In genomic region chr2:35539276-35539972, GRCm38 (mm10) we compare ENCODE assay signal across 8 mouse cellular contexts. TPM values are rescaled to one million over a fixed set of nuclear protein-coding genes. Genes with fewer than 3 reads are reported as not detected.
A peak's percentile ranks its signal among the peaks of the same experiment; 100 is the strongest.
DNase-seq lines count a peak whose midpoint lies in the region; ATAC-seq and TF ChIP-seq lines count a peak whose summit lies in the region.

No protein-coding gene starts in this region.

- 10% methylated on average over 13 of the region's 13 CpGs for WGBS in forebrain, postnatal 0 days
- 6% methylated on average over 13 of the region's 13 CpGs for WGBS in hindbrain, embryonic 10.5 days
- 10% methylated on average over 13 of the region's 13 CpGs for WGBS in lung, postnatal 0 days

- no peaks in the 10 kb centered on the region for H3K9me3 ChIP-seq in G1E (replicated peaks)
- no peaks in the 10 kb centered on the region for H3K9me3 ChIP-seq in forebrain, postnatal 0 days (ENCODE audit: low read length)
- H3K9me3 ChIP-seq in hindbrain, embryonic 10.5 days: no peaks in the 10 kb centered on the region
- no peaks in the 10 kb centered on the region for H3K9me3 ChIP-seq in lung, postnatal 0 days (ENCODE audit: low read length)

- no peak overlapping the region for H3K4me2 ChIP-seq in forebrain, postnatal 0 days (ENCODE audit: low read depth)
- H3K4me2 ChIP-seq in lung, postnatal 0 days (replicated peaks; ENCODE audit: low read depth, low read length): no peak overlapping the region

- no peak overlapping the region for H3K4me3 ChIP-seq in G1E (ENCODE audit: low read depth, low read length)
- no peak overlapping the region for H3K4me3 ChIP-seq in forebrain, postnatal 0 days (ENCODE audit: low read depth, low read length)
- H3K4me3 ChIP-seq in hindbrain, embryonic 10.5 days: no peak overlapping the region
- no peak overlapping the region for H3K4me3 ChIP-seq in lung, postnatal 0 days (ENCODE audit: low read depth, low read length)

- TF ChIP-seq EP300 in lung, postnatal 0 days (IDR thresholded peaks at IDR 0.05): no peak

- TF ChIP-seq CTCF in G1E (IDR thresholded peaks at IDR 0.05; ENCODE audit: low read depth, low read length): peak; percentile 62
- peak; percentile 98 for TF ChIP-seq CTCF in forebrain, postnatal 0 days (IDR thresholded peaks at IDR 0.05; ENCODE audit: low read depth)
- peak; percentile 98 for TF ChIP-seq CTCF in lung, postnatal 0 days (IDR thresholded peaks at IDR 0.05)

- H3K36me3 ChIP-seq in G1E (replicated peaks): no peaks in the 10 kb centered on the region
- no peaks in the 10 kb centered on the region for H3K36me3 ChIP-seq in forebrain, postnatal 0 days (ENCODE audit: insufficient read depth)
- no peaks in the 10 kb centered on the region for H3K36me3 ChIP-seq in hindbrain, embryonic 10.5 days
- no peaks in the 10 kb centered on the region for H3K36me3 ChIP-seq in lung, postnatal 0 days (ENCODE audit: insufficient read depth, low read length)

- DNase-seq in G1E (ENCODE audit: low spot score): peak; percentile 53
- peak; percentile 79 for DNase-seq in cerebellum, adult 11-12 months
- DNase-seq in forebrain, postnatal 0 days: peak; percentile 88
- DNase-seq in hindbrain, embryonic 10.5 days (ENCODE audit: low spot score): peak; percentile 89
- DNase-seq in layer of hippocampus, adult 9-10 months (ENCODE audit: low spot score): peak; percentile 86
- peak; percentile 89 for DNase-seq in lung, postnatal 0 days (ENCODE audit: low spot score)
- peak; percentile 60 for DNase-seq in retina, adult 2 months (ENCODE audit: low read depth, low spot score)
- peak; percentile 82 for DNase-seq in thymus, postnatal 25 days

- peaks cover 25% of the 10 kb centered on the region for H3K4me1 ChIP-seq in G1E (ENCODE audit: insufficient read depth, low read depth, low read length)
- no peaks in the 10 kb centered on the region for H3K4me1 ChIP-seq in forebrain, postnatal 0 days (ENCODE audit: insufficient read depth)
- H3K4me1 ChIP-seq in hindbrain, embryonic 10.5 days (replicated peaks): peaks cover 4% of the 10 kb centered on the region
- no peaks in the 10 kb centered on the region for H3K4me1 ChIP-seq in lung, postnatal 0 days (ENCODE audit: insufficient read depth, low read depth, low read length)

- ATAC-seq in G1E (ENCODE audit: extremely low read depth, insufficient number of reproducible peaks, low FRiP score, poor library complexity, severe bottlenecking): 0 out of 2 replicates have a peak, but pooled peaks have one; percentile 15
- peak; percentile 68 for ATAC-seq in forebrain, postnatal 0 days
- ATAC-seq in lung, postnatal 0 days: peak; percentile 43; the same call in 1 of the 2 replicates

- H3K27ac ChIP-seq in forebrain, postnatal 0 days (ENCODE audit: low read depth, low read length): no peak overlapping the region
- H3K27ac ChIP-seq in hindbrain, embryonic 10.5 days: no peak overlapping the region
- no peak overlapping the region for H3K27ac ChIP-seq in lung, postnatal 0 days (ENCODE audit: low read length)

- peaks cover 14% of the 10 kb centered on the region for H3K27me3 ChIP-seq in G1E (ENCODE audit: insufficient read depth, low read length)
- no peaks in the 10 kb centered on the region for H3K27me3 ChIP-seq in forebrain, postnatal 0 days (ENCODE audit: insufficient read depth, low read length)
- no peaks in the 10 kb centered on the region for H3K27me3 ChIP-seq in hindbrain, embryonic 10.5 days (ENCODE audit: insufficient read depth, poor library complexity, severe bottlenecking)
- no peaks in the 10 kb centered on the region for H3K27me3 ChIP-seq in lung, postnatal 0 days (replicated peaks; ENCODE audit: insufficient read depth, low read length)

- H3K9ac ChIP-seq in forebrain, postnatal 0 days: no peak overlapping the region
- no peak overlapping the region for H3K9ac ChIP-seq in lung, postnatal 0 days (replicated peaks; ENCODE audit: low read depth)

RNA-seq across cellular contexts. Expression of gene Dab2ip, which starts 18.6 kb away (rescaled TPM):
- 2.2 TPM in 1 of 2 replicates, not detected in the other for total RNA-seq in G1E (2014; fragmentation: Nextera tagmentation)
- 0.16 and 0.29 TPM in 2 replicates for total RNA-seq in G1E (2017)
- 0.02 TPM in 2 replicates for polyA plus RNA-seq in G1E (2012)
- total RNA-seq in forebrain, postnatal 0 days (2014; rRNA removed): 112 and 119 TPM in 2 replicates
- 54.9 and 65.4 TPM in 2 replicates for polyA plus RNA-seq in forebrain, postnatal 0 days (2015; fragmentation: Nextera tagmentation; extraction: Ambion mirVana)
- polyA plus RNA-seq in hindbrain, embryonic 10.5 days (2016; fragmentation: Nextera tagmentation; extraction: Ambion mirVana): 26.9 and 28.8 TPM in 2 replicates
- polyA plus RNA-seq in lung, postnatal 0 days (2015; fragmentation: Nextera tagmentation; extraction: Ambion mirVana): 75.8 and 83.4 TPM in 2 replicates

Comparison
In these comparisons a context has a peak if more than half of its experiments do, and no peak if none do; other contexts are left out.
1. ATAC-seq: peak in every context shown above with its lines; median percentile 68 in forebrain, postnatal 0 days; 43 in lung, postnatal 0 days; 15 in G1E.
2. RNA of gene Dab2ip, which starts 18.6 kb away (polyA plus RNA-seq): 75.8 to 83.4 TPM in lung, postnatal 0 days, 54.9 to 65.4 TPM in forebrain, postnatal 0 days and 26.9 to 28.8 TPM in hindbrain, embryonic 10.5 days; 0.02 TPM in G1E; every median in the first group is over 10 times any median in the second.
3. Peak in every context shown above with its lines, with median percentiles within 50 percentile points of each other: DNase-seq and CTCF ChIP-seq.